Mouse (Mus musculus): ENCODE measurements at regions not wholly inside any gene's neighbourhood (a gene's known extent, or its start where the extent isn't known, plus 50 kb on each side); places are given as distances from the start of the nearest gene placed in this dataset.

DNA sequence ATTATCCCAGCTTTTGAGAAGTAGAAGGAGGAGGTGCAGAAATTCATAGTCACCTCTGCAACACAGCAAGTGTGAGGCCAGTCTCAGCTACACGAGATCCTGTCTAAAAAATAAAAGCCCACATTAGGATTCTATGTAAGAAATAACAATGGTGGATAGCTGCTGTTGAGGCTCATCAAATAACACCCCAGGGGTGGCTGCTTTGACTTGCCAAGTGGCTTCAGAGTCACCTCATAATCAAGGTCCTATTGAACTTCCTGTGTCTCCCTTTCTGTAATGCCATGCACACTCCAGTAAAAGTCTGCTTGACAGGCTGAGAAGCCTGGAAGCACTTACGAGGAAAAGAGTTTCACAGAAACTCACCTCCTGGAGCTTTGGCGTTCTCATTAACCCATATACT lies 730.9 kb upstream of the 4930444P10Rik start:
- TF ChIP-seq CTCF (IDR thresholded peaks at IDR 0.05; ENCODE audit: low read depth, low read length), result no peak
- no peak for TF ChIP-seq POLR2A (IDR thresholded peaks at IDR 0.05; ENCODE audit: borderline replicate concordance, low read depth, low read length)
